Mouse (Mus musculus): ENCODE measurements around the gene Rgs19. TPM values are rescaled to one million over a fixed set of nuclear protein-coding genes. Genes with fewer than 3 reads are reported as not detected.

The Rgs19 gene
- total RNA-seq (2021), result 10 to 100 TPM; 29.3 to 30.7 TPM
- long read RNA-seq, experiment 1, transcript Rgs19-201 (6 exons, 1,511 nt), result major isoform, 9 of 41 reads
- long read RNA-seq, experiment 1, transcript Rgs19-204 (5 exons, 779 nt), result minor isoform, 7 of 41 reads
- long read RNA-seq, experiment 1, partial matches to known transcripts, result 13 of 41 reads
- long read RNA-seq, experiment 1, other reads (novel, unspliced or antisense), result 5 of 41 reads
- long read RNA-seq, experiment 2, transcript Rgs19-204 (5 exons, 779 nt), result minor isoform, 6 of 30 reads
- long read RNA-seq, experiment 2, transcript Rgs19-201 (6 exons, 1,511 nt), result major isoform, 9 of 30 reads
- long read RNA-seq, experiment 2, partial matches to known transcripts, result 8 of 30 reads
- long read RNA-seq, experiment 2, other reads (novel, unspliced or antisense), result 5 of 30 reads

GRCm38 (mm10) chr2:181693339-181694280 is at the start of gene Rgs19:
Rgs19 (minus strand) TSS chr2:181693977.
- peak; percentile 74 to 78 for DNase-seq (ENCODE audit: low spot score in 2 of 2)

- no peak for DNase-seq (ENCODE audit: low spot score in 2 of 2)
Measured at GRCm38 (mm10) chr2:181730051-181730450, 36.3 kb upstream of the Rgs19 start.

GRCm38 (mm10) chr2:181727659-181728262 is 34.0 kb upstream of the Rgs19 start:
- no peak for DNase-seq (ENCODE audit: low spot score in 2 of 2)

DNA sequence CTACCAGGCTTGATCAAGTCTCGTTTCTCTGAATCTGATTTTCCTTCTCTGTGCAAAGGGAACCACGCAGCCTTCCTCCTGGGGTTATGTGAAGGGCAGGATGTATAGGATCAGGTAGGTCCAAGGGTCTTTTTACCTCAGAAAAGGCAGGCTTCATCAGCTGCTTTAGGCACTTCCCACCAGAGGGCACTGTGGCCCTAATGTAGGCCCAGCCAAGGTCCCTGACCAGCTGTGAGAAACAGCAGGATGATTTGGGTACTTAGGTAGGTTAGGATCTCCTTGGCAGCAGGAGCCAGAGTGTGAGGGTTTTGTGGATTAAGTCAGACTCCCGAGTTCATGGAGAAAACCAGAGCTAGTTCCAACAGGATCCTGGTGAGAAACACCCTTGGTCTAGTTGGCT is 28.4 kb upstream of the Rgs19 start:
- DNase-seq (ENCODE audit: low spot score in 2 of 2), result peak in 1 of 2 experiments; percentile 46

DNA sequence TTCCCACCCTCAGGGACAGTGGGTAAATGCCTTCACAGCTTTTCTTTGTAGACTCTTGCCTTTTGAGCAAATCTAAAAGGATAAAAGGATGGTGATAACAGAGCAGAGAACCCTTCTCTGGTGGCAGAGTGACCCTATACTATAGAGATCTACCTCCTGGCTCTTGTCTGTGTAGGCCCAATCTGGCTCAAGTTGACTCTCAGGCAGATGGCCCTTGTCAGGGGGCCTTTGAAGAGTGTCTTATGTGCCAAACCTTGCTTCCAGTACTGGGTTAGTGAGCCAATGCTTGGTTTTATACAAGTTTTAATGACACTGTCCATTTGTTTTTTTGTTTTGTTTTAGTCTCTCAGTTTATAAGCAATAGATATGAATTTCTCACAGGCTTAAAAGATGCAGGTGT is 27.4 kb upstream of the Rgs19 start:
- no peak for DNase-seq (ENCODE audit: low spot score in 2 of 2)

DNA sequence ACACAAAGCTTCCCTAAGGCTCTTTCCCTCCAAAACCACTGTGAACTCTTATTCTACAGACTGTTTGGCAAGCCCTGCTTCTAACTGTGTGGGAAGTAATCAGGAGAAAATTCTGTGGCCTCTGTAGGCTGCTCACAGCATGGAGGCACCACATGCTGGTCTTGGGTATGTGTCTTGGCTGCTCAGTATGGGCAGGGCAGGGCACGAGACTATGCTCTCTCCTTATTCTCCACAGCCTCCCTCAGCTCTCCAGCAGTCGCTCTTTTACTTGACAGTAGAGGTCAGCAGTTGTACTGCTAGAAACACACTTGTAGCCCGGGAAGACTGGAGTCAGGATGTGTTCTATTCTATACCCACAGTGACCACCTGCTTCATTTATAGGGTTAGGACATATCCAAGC is 26.3 kb upstream of the Rgs19 start:
- DNase-seq (ENCODE audit: low spot score in 2 of 2), result no peak

DNA sequence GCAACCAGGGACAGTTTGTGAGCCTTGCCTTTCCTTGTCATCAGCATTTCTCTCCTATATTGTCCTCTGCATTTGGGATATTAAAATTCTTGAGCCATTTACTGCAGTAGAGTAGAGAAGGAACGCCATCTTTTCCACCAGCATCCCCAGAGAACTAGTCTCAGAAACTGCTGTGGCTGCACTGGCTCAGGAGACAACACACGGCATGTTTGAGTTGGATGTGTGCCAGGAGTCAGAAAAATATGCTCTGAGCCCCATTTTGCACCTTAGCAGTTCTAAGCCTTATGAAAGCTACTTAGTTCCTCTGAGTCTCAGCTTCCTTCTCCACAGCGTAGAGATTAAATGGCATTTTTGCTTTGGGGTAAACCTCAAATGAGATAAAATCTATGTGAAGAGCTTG is 23.2 kb upstream of the Rgs19 start:
- no peak for DNase-seq (ENCODE audit: low spot score in 2 of 2)

DNA sequence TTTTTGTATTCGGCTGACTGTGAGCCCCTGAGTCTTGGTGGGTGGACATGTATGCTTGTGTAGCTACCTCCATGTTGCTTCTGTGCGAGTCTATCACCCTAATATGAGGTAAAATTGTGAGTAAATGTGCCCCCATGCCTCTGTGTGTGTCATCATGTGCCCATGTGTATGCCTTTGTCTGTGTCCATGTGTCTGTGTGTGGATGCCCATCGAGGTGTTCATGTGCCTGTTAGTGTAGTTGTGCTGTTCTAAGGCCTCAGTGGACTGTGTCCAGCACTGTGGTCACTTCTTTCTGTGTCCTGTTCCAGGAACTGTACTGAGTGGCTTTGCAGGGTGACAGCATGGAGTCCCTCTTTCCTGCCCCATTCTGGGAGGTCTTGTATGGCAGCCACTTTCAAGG is 21.6 kb upstream of the Rgs19 start:
- no peak for DNase-seq (ENCODE audit: low spot score in 2 of 2)

- peak; percentile 63 to 74 for DNase-seq (ENCODE audit: low spot score in 2 of 2)
Measured at GRCm38 (mm10) chr2:181714903-181715326, 21.1 kb upstream of the Rgs19 start, which contains the start of gene Oprl1. Oprl1 (plus strand) TSS chr2:181715016.

GRCm38 (mm10) chr2:181713749-181714148 is 20.0 kb upstream of the Rgs19 start:
- DNase-seq (ENCODE audit: low spot score in 2 of 2), result peak; percentile 48 to 66

- no peak for DNase-seq (ENCODE audit: low spot score in 2 of 2)
Measured at GRCm38 (mm10) chr2:181706668-181707067, 12.9 kb upstream of the Rgs19 start.

GRCm38 (mm10) chr2:181698241-181698640 is 4.5 kb upstream of the Rgs19 start, which contains the start of gene Lkaaear1:
Lkaaear1 (minus strand) TSS chr2:181698442.
- DNase-seq (ENCODE audit: low spot score in 2 of 2), result no peak

DNA sequence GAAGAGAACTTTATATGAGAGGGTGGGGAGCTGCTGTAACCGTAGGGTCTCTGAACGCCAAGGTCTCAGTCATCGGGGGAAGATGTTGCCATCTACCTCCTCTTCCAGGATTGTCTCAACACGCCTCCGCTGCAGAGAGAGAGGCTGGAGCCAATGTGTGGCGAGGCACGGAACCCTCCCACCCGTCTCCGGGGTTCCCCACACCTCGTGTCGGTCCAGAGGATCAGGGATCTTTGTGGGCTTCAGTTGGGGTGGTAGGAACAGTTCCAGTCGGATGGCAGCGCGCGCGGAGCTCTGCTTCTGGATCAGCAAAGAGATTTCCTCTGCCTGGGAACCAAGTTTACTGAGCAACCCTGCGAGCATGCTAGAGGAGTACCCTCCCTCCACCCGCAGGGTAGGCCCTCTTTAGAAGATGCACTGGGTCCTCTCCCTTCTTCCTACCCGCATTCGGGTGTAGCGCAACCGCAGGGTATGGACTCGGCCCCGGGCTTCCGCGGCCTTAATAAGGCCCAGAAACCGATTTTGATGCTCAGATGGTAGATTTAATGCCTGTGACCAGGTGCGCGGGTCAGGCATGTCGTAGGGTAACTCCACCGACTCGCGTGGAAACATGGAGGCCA is 3.1 kb upstream of the Rgs19 start:
- DNase-seq (ENCODE audit: low spot score in 2 of 2), result no peak

DNA sequence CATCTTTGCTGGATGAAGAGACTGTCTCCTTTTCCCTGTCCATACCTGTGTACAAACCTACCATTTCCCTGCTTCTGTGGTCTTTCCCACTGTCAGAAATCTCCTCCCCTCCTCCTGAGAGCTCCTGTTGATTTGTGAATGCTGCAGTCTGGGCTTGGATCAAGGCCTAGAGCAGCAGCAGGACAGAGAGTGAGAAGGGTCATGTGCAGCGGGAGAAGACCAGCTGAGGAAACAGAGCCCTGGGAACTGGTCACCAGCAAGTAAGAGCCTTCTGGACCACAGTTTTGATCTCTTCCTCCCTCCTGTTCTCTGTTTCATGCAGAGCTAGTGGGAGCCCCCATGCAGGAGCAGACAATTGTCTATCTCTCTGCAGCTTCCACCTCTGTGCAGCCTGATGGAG is 2.0 kb upstream of the Rgs19 start:
- DNase-seq (ENCODE audit: low spot score in 2 of 2), result no peak

DNA sequence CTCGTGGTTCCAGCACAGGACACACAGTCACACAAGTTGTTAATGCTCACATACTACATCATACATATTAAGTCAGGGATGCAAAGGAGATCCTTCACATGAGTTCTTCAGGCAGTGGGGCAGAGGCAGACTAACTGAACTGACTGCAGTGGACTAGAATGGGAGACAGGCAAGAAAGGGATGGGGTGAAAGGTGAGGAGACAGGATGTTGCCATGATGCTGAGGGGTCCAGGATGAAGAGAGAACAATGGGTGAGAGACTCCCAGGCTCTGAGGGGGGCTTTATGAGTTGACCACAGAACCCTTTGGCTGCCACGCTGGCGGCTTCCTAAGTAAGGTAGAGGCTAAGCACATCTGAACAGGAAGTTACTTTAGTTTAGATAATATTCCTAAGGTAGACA is 804 bp upstream of the Rgs19 start:
- no peak for DNase-seq (ENCODE audit: low spot score in 2 of 2)

DNA sequence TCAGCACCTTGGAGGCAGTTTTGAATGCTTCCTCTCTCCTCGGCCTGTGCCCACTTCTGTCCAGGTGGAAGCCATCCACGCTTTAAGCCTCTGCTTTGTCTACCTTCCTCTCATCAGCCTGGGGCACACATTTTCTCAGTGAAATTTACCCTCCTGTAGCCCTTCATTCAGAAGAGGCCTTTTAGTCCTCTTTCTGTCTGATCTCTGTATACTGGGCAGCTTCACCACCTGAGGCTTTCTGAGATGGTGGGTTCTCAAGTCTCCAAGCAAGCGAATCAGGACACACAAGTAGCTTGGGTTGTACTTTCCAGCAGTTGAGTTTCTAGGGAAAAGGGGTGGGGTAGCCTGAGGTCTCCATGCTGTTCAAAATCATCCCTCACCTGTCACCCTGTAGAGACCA is 1.5 kb downstream of the Rgs19 start:
- DNase-seq (ENCODE audit: low spot score in 2 of 2), result no peak

DNA sequence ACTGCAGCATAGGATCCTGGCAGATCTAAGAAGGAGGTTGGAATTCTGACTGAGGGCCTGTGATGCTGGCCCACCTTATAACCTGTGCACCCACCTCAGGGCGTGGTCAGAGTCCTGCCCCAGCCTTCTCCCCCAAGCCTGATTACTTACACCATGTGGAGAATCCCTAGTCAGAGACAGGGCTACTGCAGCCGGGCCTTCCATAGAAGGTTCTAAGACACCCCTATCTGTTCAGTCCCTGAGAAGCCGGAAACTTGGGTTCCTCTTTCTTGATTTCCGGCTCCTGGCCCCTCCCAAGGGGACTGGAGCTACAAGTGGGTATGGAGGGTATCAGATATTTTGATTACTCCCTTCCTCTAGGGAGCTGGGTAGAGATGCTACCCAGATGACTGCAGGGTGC is 2.2 kb downstream of the Rgs19 start:
- DNase-seq (ENCODE audit: low spot score in 2 of 2), result no peak

DNA sequence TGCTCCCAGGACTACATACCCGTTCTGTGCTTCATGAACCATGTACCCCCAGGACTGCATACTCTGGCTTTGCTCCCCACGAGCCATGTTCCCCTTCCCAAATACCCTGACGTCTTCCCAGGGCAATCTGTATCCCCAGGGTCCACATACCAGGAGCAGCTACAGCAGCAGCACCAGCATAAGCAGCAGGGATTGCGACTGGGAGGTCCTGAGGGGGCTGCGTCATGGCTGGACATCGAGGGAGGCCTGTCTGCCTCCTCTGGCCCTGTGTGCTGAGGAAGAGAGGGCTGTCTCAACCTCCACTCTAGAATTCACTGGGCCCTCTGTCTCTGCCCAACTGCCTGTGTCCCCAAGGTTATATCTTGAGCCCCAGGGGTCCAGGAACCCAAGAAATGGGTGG is 2.7 kb downstream of the Rgs19 start:
- DNase-seq (ENCODE audit: low spot score in 2 of 2), result no peak

DNA sequence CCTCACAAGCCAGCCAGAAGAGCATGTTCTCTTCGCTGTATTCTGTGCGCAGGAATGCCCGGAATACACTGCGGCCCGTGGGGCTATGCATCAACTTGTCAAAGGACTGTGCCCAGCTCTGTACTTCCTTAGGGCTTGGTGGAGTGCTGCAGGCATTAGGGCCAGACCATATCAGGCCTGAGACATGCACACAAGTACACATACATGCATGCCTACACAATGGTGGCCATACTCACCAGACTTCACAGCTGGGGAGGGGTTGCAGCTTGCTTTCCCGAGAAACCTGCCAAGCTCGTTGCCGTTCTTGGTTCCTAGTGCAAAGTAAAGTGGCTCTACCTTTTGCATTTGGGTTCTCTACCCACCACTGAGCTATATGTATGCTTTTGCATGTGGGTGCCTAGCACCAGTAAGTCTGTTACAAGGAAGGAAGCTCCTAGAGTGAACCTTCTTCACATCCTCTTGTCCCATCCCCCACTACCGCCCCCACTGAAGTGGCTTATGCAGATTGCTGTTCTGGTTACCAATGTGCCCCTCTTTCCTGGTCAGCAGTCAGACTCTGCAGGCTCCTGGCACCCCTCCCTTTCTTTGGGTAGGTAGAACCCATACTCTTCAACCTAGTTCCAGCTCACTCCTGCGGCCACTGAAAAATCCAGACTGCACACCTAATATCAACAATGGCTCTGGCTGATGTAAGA is 4.2 kb downstream of the Rgs19 start:
- no peak for DNase-seq (ENCODE audit: low spot score in 2 of 2)

GRCm38 (mm10) chr2:181687586-181687985 is 6.2 kb downstream of the Rgs19 start:
- no peak for DNase-seq (ENCODE audit: low spot score in 2 of 2)
